Mouse (Mus musculus) bone marrow, adult 2 months (tissue): Measurements from ENCODE around the gene Tmem186. TPM values are rescaled to one million over a fixed set of nuclear protein-coding genes. Genes with fewer than 3 reads are reported as not detected.

Experiments
- H3K27ac ChIP-seq: fragments of 200-500 bp; 2 replicates; pipeline ENCODE4 v1.5.1; 2012; ENCODE audit warnings: low read depth, mild to moderate bottlenecking, control low read depth, inconsistent platforms, low read length; ENCODE audit not compliant: control insufficient read depth, poor library complexity, insufficient read depth
- H3K4me1 ChIP-seq: fragments of 200-500 bp; 2 replicates; pipeline ENCODE4 v1.6.1; 2011; ENCODE audit warnings: low read length; ENCODE audit not compliant: control insufficient read depth, insufficient read depth
- H3K4me3 ChIP-seq: fragments of 200-500 bp; replicated peaks from 2 replicates; pipeline ENCODE3; 2011; ENCODE audit warnings: mild to moderate bottlenecking, low read depth, low read length, control low read depth; ENCODE audit not compliant: control insufficient read depth
- CTCF ChIP-seq: fragments of 200-500 bp; IDR thresholded peaks from 2 replicates; pipeline ENCODE4 v1.5.1; 2011; ENCODE audit warnings: low read length, control low read depth; ENCODE audit not compliant: control insufficient read depth, insufficient read depth
- POLR2A ChIP-seq: fragments of 200-500 bp; IDR thresholded peaks from 2 replicates; pipeline ENCODE4 v1.6.1; 2011; ENCODE audit warnings: low read depth, mild to moderate bottlenecking, control low read depth, low read length, borderline replicate concordance; ENCODE audit not compliant: control insufficient read depth
- WGBS: fragments of 180-500 bp; shearing (Covaris S2); methylation state at CpG from one replicate; pipeline ENCODE4 v1.1.7; 2018; 5-methylcytosine and 5-hydroxymethylcytosine counted together
- polyA plus RNA-seq: library from polyadenylated mRNA; stranded (reverse); fragments of >200 nt; gene quantifications from 2 replicates; pipeline ENCODE4 v1.2.4, GENCODE M21; 2011; ENCODE audit warnings: low replicate concordance; ENCODE audit not compliant: missing spikeins, insufficient read depth, insufficient read length

Gene Tmem186
- polyA plus RNA-seq, 1 experiment: 8.0 TPM

DNA sequence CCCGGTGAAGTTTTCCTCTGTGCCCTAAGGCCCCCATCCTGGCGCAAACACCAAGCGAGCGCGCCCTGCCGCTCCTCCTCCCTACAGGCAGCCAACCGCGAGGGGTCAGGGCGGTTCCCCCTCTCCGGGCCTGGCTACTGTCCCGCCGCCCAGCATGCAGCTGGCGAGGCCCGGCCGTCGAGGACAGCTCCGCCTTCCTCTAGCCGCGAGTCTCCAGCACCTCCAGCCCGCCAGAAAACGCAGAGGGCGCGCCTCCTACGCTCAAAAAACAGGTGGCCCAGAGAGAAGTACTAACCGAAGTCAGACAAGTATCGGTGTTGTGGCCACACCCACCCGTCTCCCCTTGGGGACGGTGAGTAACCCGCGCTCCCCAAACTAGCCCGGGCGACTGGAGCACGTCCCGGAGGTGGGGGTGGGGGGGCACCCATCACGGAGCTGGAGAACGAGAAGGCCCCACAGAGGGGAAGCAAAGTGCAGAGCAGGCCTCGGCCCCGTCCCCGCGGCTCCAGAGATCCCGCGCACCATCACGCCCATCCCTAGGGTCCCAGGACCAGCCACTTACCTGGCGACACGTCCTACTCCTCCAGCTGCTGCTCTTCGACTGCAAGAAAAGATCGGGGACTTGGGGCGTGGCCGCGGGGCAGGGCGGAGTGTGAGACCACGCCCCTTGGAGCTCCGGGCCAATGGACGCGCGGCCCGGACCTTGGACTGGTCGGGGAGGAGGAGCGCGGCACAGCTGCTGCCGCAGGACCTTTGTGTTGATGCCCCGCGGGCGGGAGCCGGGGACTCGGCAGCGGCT is 34.2 kb upstream of the Tmem186 start, which contains the start of gene Carhsp1:
Gene Carhsp1, minus strand, starts transcription at position 605 of the 799 bp plus-strand sequence.
- peak; percentile 97 for TF ChIP-seq POLR2A
- TF ChIP-seq CTCF: no peak; the same call in 1 of the 2 replicates
- WGBS: 1% methylated on average over 67 of the region's 67 CpGs
- Histone ChIP-seq H3K4me1 (peaks cover 10% of the 10 kb centered on the region), H3K27ac (peak within 1 kb of the TSS; percentile 85), H3K4me3 (peak within 1 kb of the TSS; percentile 70)

DNA sequence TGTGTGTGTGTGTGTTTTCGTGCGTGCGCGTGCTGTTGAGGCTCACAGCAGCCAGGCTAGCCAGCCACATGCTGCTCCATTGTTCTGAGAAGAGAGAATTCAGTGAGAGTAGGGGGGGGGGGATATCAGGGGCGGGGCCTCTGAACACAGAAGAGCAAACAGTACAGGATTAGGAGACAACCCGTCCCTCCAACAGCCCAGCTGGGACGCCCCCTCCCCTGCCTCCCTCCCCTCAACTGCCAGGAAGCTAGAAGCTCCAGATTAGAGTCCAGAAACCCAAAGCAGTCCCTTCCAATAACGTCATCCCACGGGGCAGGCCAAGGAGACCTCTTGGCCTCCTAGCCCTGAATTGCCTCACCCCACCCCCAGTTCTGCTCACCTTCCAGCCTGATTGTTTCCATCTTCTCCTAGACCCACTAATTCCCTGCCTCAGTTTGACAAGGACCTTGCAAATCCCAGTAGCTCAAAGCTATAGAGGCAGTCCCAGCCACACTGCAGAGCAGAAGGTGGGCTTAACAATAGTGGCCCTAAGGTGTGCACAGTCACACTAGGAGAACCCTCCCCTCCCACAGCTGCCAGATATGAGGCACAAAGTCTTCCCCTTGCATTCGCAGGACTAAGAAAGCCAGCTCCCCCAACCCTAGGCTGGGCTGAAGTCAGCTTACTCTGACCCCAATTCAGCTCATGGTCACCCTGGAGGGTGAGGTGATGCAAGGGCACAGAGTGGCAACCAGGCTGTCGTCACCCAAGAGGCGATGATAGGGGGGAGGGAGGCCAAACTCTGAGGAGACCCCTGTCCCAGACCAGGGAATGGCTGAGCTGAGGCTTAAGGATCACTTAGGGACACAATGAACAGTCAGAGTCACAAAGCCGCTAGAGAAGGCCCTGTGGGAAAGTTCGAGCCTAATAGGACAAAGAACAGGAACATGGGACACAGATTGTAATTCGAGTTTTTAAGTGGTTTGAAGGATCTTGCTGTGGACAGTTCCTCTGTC is 32.8 kb upstream of the Tmem186 start:
- peak overlapping the region; percentile 40; the same call in 1 of the 2 replicates for H3K27ac ChIP-seq
- H3K4me3 ChIP-seq: peak overlapping the region; percentile 70
- H3K4me1 ChIP-seq: peaks cover 10% of the 10 kb centered on the region
- TF ChIP-seq POLR2A (no peak), CTCF (no peak)
- 61% methylated on average over 15 of the region's 15 CpGs for WGBS

DNA sequence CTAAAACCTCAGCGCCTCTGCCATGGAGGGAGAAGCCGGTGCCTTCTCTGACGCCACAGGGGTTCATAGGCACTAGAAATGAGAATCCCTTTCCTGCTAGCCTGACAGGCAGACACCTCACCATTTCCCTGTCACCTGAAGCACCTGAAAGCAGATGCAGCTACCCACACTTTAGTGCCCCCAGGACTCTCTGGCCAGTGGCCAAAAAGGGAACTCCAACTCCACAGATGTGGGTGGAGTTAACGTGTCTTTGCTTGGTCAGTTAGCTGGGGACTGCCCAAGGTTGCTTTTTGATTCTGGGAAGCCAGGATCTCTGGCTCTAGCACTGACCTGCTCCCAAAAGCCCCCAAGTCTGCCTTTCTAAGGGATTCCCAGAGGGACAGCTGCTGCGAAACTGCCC is 31.9 kb upstream of the Tmem186 start:
- TF ChIP-seq CTCF: no peak
- TF ChIP-seq POLR2A: no peak
- Histone ChIP-seq H3K4me3 (no peak overlapping the region), H3K4me1 (peaks cover 10% of the 10 kb centered on the region)

DNA sequence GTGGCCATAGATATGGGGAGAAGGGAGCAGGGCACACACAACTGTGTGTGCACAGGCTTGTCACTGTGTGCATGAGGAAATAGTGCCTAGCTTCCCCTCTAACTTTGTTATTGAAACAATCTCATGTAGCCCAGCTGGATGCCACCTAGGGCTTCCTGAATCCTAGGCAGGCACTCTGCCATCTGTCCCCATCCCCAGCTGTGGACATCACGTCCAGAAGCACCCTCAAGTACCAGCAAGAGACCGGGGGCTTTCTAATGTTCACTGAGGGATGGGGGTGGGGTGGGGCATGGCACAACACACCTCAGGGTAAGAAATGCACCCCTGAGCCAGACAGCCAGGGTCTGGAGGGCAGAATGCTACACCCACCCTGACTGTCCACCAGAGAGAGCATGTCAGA is 30.9 kb upstream of the Tmem186 start:
- TF ChIP-seq CTCF: no peak
- no peak for TF ChIP-seq POLR2A
- Histone ChIP-seq H3K4me3 (no peak overlapping the region), H3K4me1 (peaks cover 7% of the 10 kb centered on the region; the same call in 1 of the 2 replicates), H3K27ac (0 out of 2 replicates have a peak overlapping the region, but pooled peaks have one; percentile 30)
- WGBS: 92% methylated on average over 2 of the region's 2 CpGs

More for the DNA sequence above, 31.9 kb upstream of the Tmem186 start:
- 85% methylated on average over 5 of the region's 5 CpGs for WGBS
- H3K27ac ChIP-seq: no peak overlapping the region

DNA sequence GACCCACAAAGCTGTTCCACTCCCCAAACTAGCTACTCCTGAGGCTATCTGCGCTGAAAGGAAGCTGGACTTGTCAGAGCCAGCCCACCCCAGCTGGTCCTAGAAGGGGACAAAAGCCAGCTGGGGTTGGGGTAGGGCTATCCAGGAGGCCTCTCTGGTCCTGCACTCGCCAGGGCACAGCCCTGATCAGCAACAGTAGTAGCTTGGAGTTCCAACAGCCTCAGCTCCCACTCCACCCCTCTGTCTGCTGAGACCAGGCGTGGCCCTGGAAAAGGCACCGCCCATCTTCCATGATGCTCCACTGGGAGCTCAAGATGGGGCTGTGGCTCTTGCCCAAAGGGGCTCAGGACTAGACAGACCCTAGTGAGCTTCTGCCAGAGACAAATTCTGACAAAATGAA is 30.3 kb upstream of the Tmem186 start:
- H3K27ac ChIP-seq: peak overlapping the region; percentile 73
- H3K4me3 ChIP-seq: no peak overlapping the region
- TF ChIP-seq POLR2A (peak; percentile 8; the same call in 1 of the 2 replicates), CTCF (no peak)
- 84% methylated on average over 4 of the region's 4 CpGs for WGBS
- H3K4me1 ChIP-seq: peaks cover 7% of the 10 kb centered on the region; the same call in 1 of the 2 replicates

DNA sequence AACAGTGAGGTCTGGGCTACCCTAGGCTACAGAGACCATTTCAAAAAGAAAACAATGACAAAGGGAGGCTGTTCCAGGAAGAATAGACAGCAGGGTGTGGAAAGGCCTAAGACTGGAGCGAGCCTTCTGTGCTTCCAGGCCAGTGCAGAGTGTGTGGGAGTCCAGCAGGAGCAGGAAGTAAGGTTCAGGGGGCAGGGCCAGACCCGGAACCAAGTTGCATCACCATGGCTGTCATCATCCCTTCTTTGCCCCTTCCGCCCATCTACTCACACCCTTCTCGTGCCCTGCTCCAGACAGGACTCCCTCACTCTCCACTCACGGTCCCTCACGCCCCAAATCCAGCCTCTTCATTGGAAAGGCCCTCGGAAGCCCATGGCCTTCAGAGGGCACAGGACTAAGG is 29.7 kb upstream of the Tmem186 start:
- peaks cover 7% of the 10 kb centered on the region; the same call in 1 of the 2 replicates for H3K4me1 ChIP-seq
- no peak overlapping the region for H3K4me3 ChIP-seq
- TF ChIP-seq POLR2A (peak; percentile 31; the same call in 1 of the 2 replicates), CTCF (no peak)
- H3K27ac ChIP-seq: peak overlapping the region; percentile 73
- 54% methylated on average over 7 of the region's 7 CpGs for WGBS

DNA sequence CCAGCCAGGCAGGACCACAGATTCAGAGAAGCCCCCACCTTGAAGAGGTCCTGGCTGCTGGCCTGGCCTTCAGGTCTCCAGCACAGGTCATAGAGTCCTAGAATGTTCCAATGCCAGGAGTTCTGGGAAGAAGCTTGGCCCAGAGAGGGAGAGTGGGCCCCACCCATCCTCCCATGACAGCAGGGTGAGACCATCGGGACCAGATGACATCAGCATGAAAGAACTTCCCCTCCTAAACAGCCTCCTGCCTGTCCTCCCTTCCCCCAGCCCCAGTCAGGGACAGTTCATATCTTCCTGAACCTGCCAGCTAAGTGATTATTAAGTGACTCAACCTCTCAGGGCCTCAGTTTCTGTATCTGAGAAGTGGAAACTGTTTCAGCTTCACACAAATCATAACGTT is 28.9 kb upstream of the Tmem186 start:
- Histone ChIP-seq H3K4me3 (no peak overlapping the region), H3K27ac (peak overlapping the region; percentile 63), H3K4me1 (peaks cover 7% of the 10 kb centered on the region; the same call in 1 of the 2 replicates)
- TF ChIP-seq POLR2A (no peak), CTCF (no peak)
- 26% methylated on average over 2 of the region's 2 CpGs for WGBS

DNA sequence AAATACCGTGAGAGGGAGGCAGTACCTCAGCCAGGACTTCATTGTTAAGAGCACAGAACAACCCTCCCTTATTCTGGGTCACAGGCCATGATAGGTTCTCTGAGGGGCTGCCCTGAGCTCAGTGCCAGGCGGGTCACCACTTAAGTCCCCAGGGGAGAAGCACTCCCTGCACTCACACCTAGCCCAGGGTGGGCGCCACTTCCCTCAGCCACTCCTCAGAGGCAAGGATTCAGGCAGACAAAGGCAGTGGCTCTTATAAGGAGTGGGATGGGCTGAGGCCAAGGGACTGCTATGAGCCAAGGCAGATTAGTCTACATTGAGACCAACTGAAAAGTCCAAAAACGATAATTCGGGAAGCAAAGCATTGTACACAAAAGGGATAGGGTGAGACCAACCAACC is 27.9 kb upstream of the Tmem186 start:
- TF ChIP-seq CTCF (no peak), POLR2A (no peak)

More for the DNA sequence above, 27.9 kb upstream of the Tmem186 start:
- Histone ChIP-seq H3K4me1 (peaks cover 4% of the 10 kb centered on the region; the same call in 1 of the 2 replicates), H3K4me3 (no peak overlapping the region), H3K27ac (no peak overlapping the region)
- WGBS: 90% methylated on average over 5 of the region's 5 CpGs
